In genomic region chr9:22092746-22093145, GRCm38 (mm10) we compare ENCODE assay signal across 43 mouse cellular contexts. TPM values are rescaled to one million over a fixed set of nuclear protein-coding genes. Genes with fewer than 3 reads are reported as not detected.
"Had no signal": no experiment of that assay in that cellular context is flagged by ENCODE, and none has a peak within 500 bp of the region (broad histone marks: within the 10 kb centered on the region; RNA-seq: fewer than 3 reads in every experiment).

No protein-coding gene starts in this region.

- DNase-seq: left cerebral cortex, postnatal 4 days; liver; liver, embryonic 13.5 days; liver, postnatal 0 days; lung, adult 18-20 months; lung, adult 2 months; lung, embryonic 14.5 days; lung, postnatal 10 days; lung, postnatal 14 days; lung, postnatal 36 days; lung, postnatal 4 days; midbrain, embryonic 14.5 days had no signal

- H3K9me3 ChIP-seq: limb, embryonic 10.5 days; limb, embryonic 12.5 days; limb, embryonic 13.5 days; limb, embryonic 15.5 days; liver, embryonic 12.5 days; liver, embryonic 13.5 days; liver, embryonic 15.5 days; lung, embryonic 15.5 days; megakaryocyte, embryonic 14.5 days; midbrain, embryonic 10.5 days; midbrain, embryonic 12.5 days; midbrain, embryonic 13.5 days; midbrain, embryonic 15.5 days had no signal

- H3K36me3 ChIP-seq: limb, embryonic 10.5 days; limb, embryonic 12.5 days; limb, embryonic 13.5 days; limb, embryonic 15.5 days; liver, embryonic 12.5 days; liver, embryonic 13.5 days; liver, embryonic 15.5 days; lung, embryonic 15.5 days; midbrain, embryonic 10.5 days; midbrain, embryonic 12.5 days; midbrain, embryonic 13.5 days; midbrain, embryonic 15.5 days had no signal

- H3K9ac ChIP-seq: limb, embryonic 12.5 days; limb, embryonic 13.5 days; limb, embryonic 15.5 days; liver, embryonic 12.5 days; liver, embryonic 13.5 days; liver, embryonic 14.5 days; liver, embryonic 15.5 days; liver, postnatal 0 days; lung, embryonic 14.5 days; lung, embryonic 15.5 days; midbrain, embryonic 12.5 days; midbrain, embryonic 13.5 days; midbrain, embryonic 15.5 days had no signal

- H3K4me3 ChIP-seq: limb, embryonic 10.5 days; limb, embryonic 12.5 days; limb, embryonic 13.5 days; limb, embryonic 15.5 days; liver, embryonic 12.5 days; liver, embryonic 13.5 days; liver, embryonic 15.5 days; lung, embryonic 15.5 days; megakaryocyte, embryonic 14.5 days; midbrain, embryonic 10.5 days; midbrain, embryonic 12.5 days; midbrain, embryonic 13.5 days; midbrain, embryonic 15.5 days; myocyte had no signal

- H3K27ac ChIP-seq: limb, embryonic 10.5 days; limb, embryonic 12.5 days; limb, embryonic 13.5 days; limb, embryonic 15.5 days; liver, embryonic 12.5 days; liver, embryonic 13.5 days; liver, embryonic 14.5 days; liver, embryonic 15.5 days; lung, embryonic 15.5 days; macrophage; midbrain, embryonic 10.5 days; midbrain, embryonic 12.5 days; midbrain, embryonic 13.5 days; midbrain, embryonic 15.5 days had no signal

- H3K4me1 ChIP-seq: limb, embryonic 12.5 days; midbrain, embryonic 12.5 days had no signal

- ATAC-seq: liver, embryonic 12.5 days; liver, postnatal 0 days; lung, postnatal 0 days; midbrain, embryonic 13.5 days; midbrain, embryonic 15.5 days; midbrain, embryonic 16.5 days had no signal

- H3K27me3 ChIP-seq: lung, embryonic 15.5 days; midbrain, embryonic 15.5 days had no signal

- H3K4me2 ChIP-seq: limb, embryonic 12.5 days; limb, embryonic 13.5 days; limb, embryonic 15.5 days; liver, embryonic 11.5 days; liver, embryonic 12.5 days; liver, embryonic 13.5 days; liver, embryonic 15.5 days; lung, embryonic 14.5 days; lung, embryonic 15.5 days; midbrain, embryonic 11.5 days; midbrain, embryonic 12.5 days; midbrain, embryonic 13.5 days; midbrain, embryonic 15.5 days had no signal

RNA-seq across cellular contexts. Expression of gene Cnn1, which starts 6.3 kb away (rescaled TPM):
- total RNA-seq: megakaryocyte progenitor cell, adult 5-6 weeks; megakaryocyte, adult 5-6 weeks; megakaryocyte-erythroid progenitor cell, adult 5-6 weeks; monocyte, adult 5-6 weeks had no signal
- polyA plus RNA-seq: macrophage had no signal

RNA-seq across cellular contexts. Expression of gene Gm49318, which starts 21.7 kb away (rescaled TPM):
- total RNA-seq: left cerebral cortex, adult 8-10 months; left cerebral cortex, postnatal 4 days; liver, adult 2 months; megakaryocyte progenitor cell, adult 5-6 weeks; megakaryocyte, adult 5-6 weeks; megakaryocyte-erythroid progenitor cell, adult 5-6 weeks; midbrain, postnatal 0 days; monocyte, adult 5-6 weeks had no signal
- polyA plus RNA-seq: limb, embryonic 10.5 days; limb, embryonic 11.5 days; limb, embryonic 12.5 days; limb, embryonic 13.5 days; limb, embryonic 14.5 days; limb, embryonic 15.5 days; liver, adult 2 months; liver, embryonic 11.5 days; liver, embryonic 12.5 days; liver, embryonic 13.5 days; liver, embryonic 14.5 days; liver, embryonic 15.5 days; liver, embryonic 16.5 days; liver, postnatal 0 days; lung, adult 2 months; lung, embryonic 14.5 days; lung, embryonic 15.5 days; lung, embryonic 16.5 days; lung, postnatal 0 days; macrophage; midbrain, embryonic 10.5 days; midbrain, embryonic 11.5 days; midbrain, embryonic 12.5 days; midbrain, embryonic 13.5 days; midbrain, embryonic 14.5 days; midbrain, embryonic 15.5 days; midbrain, embryonic 16.5 days; myocyte; neural tube, embryonic 11.5 days had no signal
